Mouse (Mus musculus) retina, embryonic 14.5 days (tissue): ENCODE results near the gene 4930590J08Rik.
"Not testable (repeated sequence)": the region's sequence is repeated elsewhere in the genome, so short reads cannot be mapped to it uniquely, and the experiment has no call there.

Experiments
- DNase-seq: peaks from one replicate; pipeline ENCODE4 v3.0.0-alpha.2; 2015; ENCODE audit warnings: low spot score

Gene 4930590J08Rik

GRCm38 (mm10) chr6:91902509-91902908 is at the start of gene 4930590J08Rik:
Gene 4930590J08Rik (plus strand): TSS chr6:91902809.
- DNase-seq, result not testable (repeated sequence)

GRCm38 (mm10) chr6:91858339-91858738 is 44.3 kb upstream of the 4930590J08Rik start:
- DNase-seq, result no peak

GRCm38 (mm10) chr6:91862848-91863247 is 39.8 kb upstream of the 4930590J08Rik start:
- DNase-seq, result no peak

- no peak for DNase-seq
Observed at GRCm38 (mm10) chr6:91864595-91864994, 38.0 kb upstream of the 4930590J08Rik start.

GRCm38 (mm10) chr6:91865601-91866000 is 37.0 kb upstream of the 4930590J08Rik start:
- no peak for DNase-seq

DNA sequence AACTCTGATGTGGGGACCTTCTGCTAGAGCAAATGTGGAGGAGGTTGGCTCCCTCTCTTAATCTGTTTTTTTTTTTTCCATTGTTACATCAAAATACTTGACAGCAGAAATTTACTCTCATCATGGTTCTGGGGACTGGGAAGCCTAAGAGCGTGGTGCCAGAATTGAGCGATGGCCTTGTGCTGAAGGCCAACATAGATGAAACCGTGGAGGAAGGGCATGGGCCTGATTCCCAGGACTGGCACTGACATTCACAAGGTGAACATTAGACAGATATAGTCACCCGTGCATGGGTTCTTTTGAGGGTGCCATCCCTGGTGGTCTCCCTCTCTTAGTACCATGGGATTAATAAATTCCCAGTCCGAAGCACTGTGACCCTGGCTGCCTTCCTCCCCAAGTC is 34.5 kb upstream of the 4930590J08Rik start:
- no peak for DNase-seq

GRCm38 (mm10) chr6:91872781-91873180 is 29.8 kb upstream of the 4930590J08Rik start:
- DNase-seq, result no peak

- peak; percentile 98 for DNase-seq
Observed at GRCm38 (mm10) chr6:91877885-91878651, 24.5 kb upstream of the 4930590J08Rik start, which contains the start of gene Ccdc174. Gene Ccdc174 (plus strand): TSS chr6:91878053.

DNA sequence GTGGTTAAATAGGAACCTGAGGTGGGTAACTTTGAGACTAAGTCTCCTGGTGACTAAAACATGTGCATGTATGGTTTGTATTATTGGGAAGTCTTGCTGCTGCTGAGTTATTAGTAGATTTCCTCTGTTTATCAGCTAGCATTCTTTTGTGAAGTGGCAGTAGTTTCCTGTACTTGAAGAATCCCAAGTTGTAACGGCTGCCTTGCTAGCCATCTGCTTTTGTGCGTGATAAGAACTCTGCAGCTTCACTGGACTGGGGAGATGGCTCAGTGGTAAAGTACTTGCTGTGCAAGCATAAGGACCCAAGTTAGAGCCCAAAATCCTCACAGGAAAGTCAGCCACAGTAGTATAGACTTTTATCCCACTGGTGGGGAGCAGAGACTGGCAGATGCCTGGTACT is 18.8 kb upstream of the 4930590J08Rik start:
- no peak for DNase-seq

GRCm38 (mm10) chr6:91889255-91889906 is 13.2 kb upstream of the 4930590J08Rik start:
- DNase-seq, result no peak

DNA sequence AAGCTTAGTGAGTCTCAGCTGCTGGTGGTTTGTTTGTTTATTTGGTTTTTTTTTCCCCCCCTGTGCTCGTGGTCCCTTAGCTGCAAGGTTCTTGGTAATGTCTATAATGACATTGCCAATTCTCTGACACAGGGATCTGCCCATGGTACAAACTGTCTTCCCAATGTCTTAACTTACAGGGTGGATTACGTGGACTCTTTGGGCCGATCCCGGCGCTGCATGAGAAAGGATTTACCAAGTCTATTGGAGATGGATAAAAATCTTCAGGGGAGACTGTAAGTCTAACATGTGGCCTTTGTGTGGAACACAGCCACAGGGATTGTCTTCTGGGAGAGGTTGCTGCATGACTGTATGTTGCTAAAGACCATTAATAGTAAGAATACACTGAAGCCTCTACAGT is 12.0 kb upstream of the 4930590J08Rik start:
- DNase-seq, result no peak

- no peak for DNase-seq
Observed at GRCm38 (mm10) chr6:91891776-91892175, 10.8 kb upstream of the 4930590J08Rik start.

GRCm38 (mm10) chr6:91896783-91897182 is 5.8 kb upstream of the 4930590J08Rik start:
- no peak for DNase-seq

DNA sequence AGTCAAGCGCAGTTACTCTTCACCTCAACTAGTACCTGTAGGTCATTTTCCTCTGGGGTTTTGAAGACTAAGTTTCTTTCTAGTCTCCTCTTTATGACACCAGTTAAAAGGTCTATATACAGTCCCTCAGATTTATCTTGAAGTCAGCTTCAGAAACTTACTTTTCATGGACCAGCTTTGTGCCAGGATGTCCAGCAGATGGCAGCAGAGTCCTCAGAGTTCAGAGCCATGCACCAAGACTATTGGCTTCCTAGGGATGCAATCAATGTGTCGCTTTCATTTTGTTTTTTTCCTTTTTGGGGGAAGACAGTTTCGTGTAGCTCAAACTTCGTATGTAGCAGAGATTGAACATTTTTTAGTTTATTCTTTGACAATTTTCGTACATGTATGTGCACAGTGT is 1.1 kb upstream of the 4930590J08Rik start:
- DNase-seq, result peak; percentile 92

- no peak for DNase-seq
Observed at GRCm38 (mm10) chr6:91914011-91914410, 11.4 kb downstream of the 4930590J08Rik start.

- peak; percentile 31 for DNase-seq
Observed at GRCm38 (mm10) chr6:91917286-91917685, 14.7 kb downstream of the 4930590J08Rik start.

DNA sequence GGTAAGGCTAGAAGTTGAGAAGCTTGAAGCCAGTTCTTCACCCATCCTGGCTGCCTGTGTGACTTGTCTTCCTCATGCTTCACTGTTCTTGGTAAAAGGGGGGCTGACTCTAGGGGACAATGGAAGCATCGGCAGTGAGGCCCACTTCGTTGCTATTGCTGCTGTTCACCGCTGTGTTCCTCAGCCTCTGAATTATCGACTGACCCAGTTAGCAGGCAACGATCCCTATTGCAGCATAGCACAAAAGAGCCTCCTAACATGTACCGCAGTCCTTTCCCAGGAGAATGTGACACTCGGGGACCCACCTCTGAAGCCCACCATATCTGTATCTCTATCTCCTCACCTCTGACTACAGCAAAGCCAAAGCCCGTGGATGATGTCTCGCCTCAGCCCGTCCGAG is 15.1 kb downstream of the 4930590J08Rik start:
- DNase-seq, result peak; percentile 56

GRCm38 (mm10) chr6:91931231-91931630 is 28.6 kb downstream of the 4930590J08Rik start:
- no peak for DNase-seq

DNA sequence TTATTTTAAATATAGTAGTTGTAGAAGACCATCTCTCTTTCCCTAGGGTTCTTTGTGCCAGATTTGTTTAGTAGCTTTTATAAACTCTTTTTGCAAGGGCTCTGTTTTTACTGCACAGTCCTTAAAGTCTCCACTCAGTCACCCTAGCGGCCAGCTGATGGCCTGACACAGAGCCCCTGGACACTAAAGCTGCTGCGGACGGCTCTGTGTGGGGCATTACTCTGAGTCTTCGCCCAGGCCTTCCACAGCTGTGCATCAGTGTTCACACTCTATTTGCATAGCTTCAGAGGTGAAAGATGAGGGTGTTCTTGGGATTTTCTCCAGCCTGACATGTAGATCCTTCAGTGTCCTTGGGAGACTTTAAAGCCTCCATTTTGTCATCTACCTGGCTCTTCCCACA is 35.9 kb downstream of the 4930590J08Rik start:
- DNase-seq, result no peak

DNA sequence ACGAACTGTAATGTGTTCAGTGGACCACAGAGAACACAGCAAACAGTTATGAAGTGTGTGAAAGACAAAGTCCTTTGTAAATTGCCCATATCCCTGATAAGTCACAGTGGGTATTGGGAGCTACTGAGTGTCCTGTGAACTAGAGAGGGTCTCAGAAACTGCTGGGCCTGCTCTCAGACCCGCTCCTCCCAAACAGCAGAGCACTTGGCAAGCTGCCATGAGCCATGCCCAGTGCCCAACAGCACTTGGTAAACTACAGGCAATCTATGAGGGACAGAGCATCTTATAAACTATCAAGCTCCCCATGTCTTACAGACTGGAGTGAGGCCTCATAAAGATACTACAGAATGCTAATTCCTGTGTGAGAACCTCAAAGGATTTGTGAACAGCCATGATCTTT is 45.8 kb downstream of the 4930590J08Rik start:
- no peak for DNase-seq

DNA sequence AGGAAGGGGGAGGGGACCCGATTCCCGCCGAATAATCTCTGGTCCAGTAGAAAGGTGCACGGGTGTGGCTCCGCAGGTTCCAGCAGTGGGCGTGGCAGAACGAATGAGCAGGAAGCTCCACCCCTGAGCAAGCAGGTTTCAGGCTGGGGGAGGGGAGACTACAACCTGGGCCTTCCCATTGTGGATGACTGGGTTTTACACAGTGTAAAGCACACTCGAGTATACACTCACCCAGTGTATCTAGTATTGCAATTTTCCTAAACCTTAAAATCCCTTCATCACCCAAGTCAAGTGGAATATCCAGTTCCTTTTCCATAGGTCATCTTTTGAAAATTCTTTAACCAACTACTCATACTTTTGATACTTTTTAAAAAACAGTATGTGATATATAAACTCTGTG is 55.4 kb downstream of the 4930590J08Rik start:
- DNase-seq, result not testable (repeated sequence)

- no peak for DNase-seq
Observed at GRCm38 (mm10) chr6:91960028-91960811, 57.6 kb downstream of the 4930590J08Rik start.

DNA sequence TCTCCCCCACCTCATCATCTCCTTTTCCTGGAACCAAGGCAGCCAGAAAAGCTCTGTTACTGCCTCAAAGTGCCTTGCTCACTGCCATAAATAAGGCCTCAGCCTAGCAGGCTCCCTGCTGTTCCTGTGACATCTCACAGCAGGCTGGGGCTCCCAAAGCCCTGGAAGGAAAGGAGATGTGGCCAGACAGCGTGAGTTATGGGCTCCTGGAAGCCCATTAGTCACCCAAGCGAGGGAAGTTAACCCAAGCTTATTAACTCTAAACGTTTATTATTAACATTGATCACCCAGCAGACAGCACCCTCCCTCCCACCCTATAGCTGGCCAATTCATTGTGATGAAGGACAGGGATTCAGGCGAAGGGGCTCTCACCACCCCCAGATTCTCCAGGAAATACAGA is 60.8 kb downstream of the 4930590J08Rik start:
- DNase-seq, result peak; percentile 18
